Mouse (Mus musculus) thymus, postnatal 0 days (tissue): Measurements from ENCODE around the gene Pax2. TPM values are rescaled to one million over a fixed set of nuclear protein-coding genes. Genes with fewer than 3 reads are reported as not detected.

Source experiments
- microRNA-seq: library from miRNA; unstranded; fragments of <30 nt; microRNA quantifications from one replicate; pipeline ENCODE4, GENCODE M21; 2016; ENCODE audit warnings: borderline number of aligned reads
- polyA plus RNA-seq: library from polyadenylated mRNA; unstranded; fragments of >200 nt; fragmentation: Nextera tagmentation; extraction: Ambion mirVana; gene quantifications from 2 replicates; pipeline ENCODE4 v1.2.1, GENCODE M21; 2015

Gene Pax2
- polyA plus RNA-seq, 1 experiment from 2014 or later, result 0.04 TPM

Small RNA genes within 50 kb of the gene (microRNA-seq; reads per million reads assigned to microRNA genes)
- gene Mir6405, result not detected

Other genes with a start within 250 kb of the Pax2 start
- 0.81 and 0.82 TPM in 2 replicates for gene Sec31b, start 210.2 kb upstream of the Pax2 start, polyA plus RNA-seq
- gene Gm20538, start 203.2 kb upstream of the Pax2 start, polyA plus RNA-seq, result not detected in 2 replicates
- gene Ndufb8, start 200.6 kb upstream of the Pax2 start, polyA plus RNA-seq, result 489 and 499 TPM in 2 replicates
- gene Hif1an, start 193.2 kb upstream of the Pax2 start, polyA plus RNA-seq, result 17.8 and 25.8 TPM in 2 replicates
- 16.7 and 17.3 TPM in 2 replicates for gene Slf2, start 175.1 kb downstream of the Pax2 start, polyA plus RNA-seq
- gene Sema4g, start 233.1 kb downstream of the Pax2 start, polyA plus RNA-seq, result 0.62 and 1.2 TPM in 2 replicates
- 13.4 and 15.5 TPM in 2 replicates for gene Twnk, start 249.6 kb downstream of the Pax2 start, polyA plus RNA-seq